Mouse (Mus musculus) Muller cell, postnatal 12 days (primary cell): ENCODE results near the gene Zfp202.

Experiments
- DNase-seq: peaks from one replicate; pipeline ENCODE4 v3.0.0-alpha.2; 2015; ENCODE audit errors: inconsistent ontology term

Zfp202 gene

DNA sequence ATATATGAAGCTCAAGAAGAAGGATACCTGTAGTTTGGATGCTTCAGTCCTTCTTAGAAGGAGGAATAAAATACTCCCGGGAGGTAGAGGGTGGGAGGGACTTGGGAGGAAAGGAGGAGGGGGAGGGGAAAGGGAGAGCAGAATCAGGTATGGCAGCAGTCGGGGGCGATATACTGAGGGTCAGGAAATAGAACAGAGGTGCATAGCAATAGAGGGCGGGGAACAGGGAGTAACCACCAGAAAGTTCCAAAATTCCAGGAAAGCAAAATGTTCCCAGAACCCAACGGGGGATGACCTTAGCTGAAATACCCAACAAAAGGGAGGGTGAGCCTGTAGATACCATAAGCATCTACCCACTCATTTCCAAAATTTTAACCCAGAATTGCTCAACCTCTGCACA is 48.2 kb downstream of the Zfp202 start:
- DNase-seq: no peak

DNA sequence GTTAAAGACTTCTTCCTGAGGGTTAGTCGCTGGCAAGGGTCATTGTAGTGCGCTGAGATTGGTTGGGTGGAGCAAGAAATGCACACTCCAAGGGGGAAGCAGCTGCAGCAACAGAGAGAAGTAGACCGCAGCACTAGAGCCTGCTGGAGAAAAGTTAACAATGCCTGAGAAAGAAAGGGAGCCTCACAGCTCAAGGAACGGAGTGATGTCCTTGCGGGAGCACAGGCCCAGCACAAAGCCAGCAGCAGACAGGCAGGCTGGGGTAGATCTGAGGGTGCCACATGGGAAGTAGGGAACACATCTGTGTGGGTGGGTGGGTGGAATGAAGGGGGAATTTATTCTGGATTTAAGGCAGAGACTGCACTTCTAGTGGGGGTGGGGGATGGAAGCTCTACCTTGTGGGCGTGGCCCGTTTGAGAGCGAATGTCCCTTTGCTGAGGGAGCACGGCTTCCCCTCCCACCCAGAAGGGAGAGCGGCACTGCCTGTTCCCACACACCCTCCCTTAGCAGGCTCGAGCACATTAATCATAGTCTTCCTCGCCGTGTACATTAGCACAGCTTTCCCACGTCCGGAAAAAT is 49.2 kb downstream of the Zfp202 start:
- peak; percentile 32 for DNase-seq

DNA sequence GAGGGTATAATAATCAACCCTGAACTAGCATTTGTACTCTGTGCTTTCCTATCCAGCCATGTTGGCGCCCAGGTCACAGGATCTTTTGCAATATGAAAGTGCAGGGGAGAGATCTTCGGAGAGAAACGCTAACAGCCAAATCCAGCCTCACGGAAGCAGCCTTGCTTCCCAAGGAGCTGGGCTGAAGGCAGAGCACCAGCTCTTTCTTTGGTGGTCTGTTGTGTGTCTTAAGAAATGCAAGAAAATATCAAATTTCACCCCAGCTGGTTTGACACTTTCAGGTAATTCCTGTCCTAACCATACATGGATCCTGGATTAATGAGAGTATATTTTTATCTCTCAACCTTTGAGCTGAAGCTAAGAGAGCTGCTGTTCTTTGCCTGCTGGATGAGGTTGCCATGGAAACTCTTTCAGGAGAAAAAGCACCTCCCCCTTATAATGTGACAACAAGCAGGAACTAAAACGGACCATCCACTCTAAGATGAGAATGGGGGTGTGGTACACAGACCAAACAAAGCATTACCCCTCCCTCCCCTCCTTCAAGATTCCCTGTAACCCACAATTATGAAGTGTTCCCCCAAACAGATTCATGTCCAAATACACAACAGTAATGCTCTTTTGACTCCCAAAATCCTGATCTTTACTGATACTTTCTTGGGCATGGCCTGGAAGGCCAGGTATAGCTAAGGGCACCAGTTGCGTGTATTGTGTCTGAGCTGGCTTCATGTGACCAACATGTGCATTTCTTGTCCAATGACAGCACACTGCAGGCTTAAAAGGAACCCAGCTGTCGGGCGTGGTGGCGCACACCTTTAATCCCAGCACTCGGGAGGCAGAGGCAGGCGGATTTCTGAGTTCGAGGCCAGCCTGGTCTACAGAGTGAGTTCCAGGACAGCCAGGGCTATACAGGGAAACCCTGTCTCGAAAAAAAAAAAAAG is 50.1 kb downstream of the Zfp202 start:
- DNase-seq: no peak

DNA sequence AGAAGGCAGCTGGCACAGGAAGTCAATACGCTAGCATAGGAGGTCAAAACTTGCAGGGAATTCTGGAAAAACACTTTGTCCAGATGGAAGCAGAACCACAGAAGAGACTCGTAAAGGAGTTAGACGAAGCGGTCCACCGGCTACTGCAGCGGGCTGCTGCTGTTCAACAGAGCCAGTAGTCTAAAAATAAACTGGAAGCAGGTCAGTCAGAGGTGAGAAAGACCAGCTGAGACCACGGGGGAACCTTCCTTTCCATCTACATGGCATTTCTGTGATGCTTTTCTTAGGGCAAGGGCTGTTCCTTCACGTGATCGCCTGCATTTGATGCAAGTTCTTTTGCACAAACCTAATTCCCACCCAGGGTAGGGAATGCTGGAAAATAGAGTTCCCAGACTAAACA is 53.4 kb downstream of the Zfp202 start:
- DNase-seq: no peak

DNA sequence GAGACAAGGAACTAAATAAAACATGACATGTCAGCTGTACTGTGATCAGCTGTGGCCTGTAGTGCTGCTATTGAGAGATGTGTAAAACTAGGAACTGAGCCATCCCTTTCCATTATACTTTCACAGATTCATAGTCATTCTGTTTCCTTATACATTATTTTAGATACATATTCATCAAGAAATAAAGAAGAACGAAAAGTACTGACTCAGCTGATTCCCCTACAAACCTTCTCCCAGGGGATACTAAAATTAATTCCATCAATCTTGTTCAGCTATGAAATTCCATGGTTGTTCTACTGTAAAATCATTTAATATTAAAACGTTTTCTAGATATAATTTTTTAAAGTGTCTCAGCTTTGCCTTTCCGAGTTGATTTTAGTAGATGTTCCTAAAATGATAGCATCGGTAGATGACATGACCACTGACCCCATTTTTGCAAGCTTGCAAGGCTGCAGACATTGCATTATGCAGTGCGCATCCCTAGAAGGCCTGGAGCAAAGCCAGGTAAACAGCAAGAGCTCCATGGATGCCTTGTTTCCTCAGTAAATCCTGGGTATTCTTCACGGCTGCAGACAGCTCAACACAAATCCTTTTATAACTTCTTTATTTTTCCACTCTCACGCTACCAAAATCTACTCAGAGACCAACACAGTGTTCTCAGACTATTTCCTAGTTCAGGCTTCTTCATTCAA is 54.0 kb downstream of the Zfp202 start:
- DNase-seq: no peak

DNA sequence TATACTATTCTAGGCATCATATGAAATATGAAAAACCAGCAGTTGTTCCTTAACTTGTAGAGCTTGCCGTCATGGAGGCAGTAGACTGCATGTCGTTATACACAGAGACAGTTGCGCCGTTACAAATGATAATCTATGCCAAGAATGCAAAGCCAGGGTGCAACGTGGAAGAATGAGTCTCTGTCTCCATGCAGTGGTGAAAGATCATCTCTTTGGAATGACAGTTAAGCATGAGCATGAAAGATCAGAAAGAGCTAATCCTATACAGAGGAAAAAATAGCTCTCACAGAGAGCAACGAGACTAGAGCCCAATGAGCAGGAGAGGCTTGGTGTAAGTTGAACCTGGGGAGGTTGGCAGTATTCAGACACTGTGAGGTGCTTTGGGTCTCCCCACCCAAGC is 54.6 kb downstream of the Zfp202 start:
- peak; percentile 21 for DNase-seq

DNA sequence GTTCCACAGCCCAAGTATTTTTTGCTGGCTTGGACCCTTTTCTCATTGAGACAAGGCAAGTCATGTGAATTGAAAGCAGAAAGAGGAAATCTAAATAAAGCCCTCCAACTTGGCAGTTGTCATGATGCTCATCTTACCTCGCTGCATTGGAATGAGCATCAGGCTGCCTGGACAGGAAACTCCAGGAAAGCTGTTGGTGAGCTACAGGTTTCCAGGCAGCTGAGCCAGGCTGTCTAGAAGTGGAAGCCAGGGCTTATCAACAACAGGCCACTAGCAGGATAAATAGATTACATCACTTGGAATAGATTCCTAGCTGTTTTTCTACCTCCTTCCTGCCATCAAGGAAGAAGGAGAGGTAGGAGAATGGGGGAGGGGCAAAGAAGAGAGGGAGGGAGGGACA is 57.0 kb downstream of the Zfp202 start:
- peak; percentile 36 for DNase-seq

DNA sequence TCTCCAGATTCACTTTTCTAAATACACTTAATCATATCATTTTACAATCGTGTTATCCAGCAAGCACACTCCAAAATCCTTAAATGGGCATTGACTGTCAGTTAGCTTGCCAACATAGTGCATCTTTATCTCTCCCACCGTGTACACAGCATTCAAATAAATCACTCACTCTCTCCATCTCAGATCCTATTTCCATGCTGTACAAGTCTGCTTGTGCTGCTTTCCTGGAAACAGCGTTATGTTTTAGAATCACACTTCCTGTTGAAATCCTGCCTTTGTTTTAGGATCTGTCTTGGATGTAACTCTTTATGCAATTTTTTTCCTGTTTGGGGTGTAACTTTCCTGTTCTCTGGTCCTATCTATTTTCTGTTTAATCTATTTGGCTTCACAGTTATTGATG is 60.3 kb downstream of the Zfp202 start:
- DNase-seq: no peak
